Mouse (Mus musculus) cortical plate, adult 2 months (tissue): ENCODE results near the gene Tmem87b. TPM values are rescaled to one million over a fixed set of nuclear protein-coding genes. Genes with fewer than 3 reads are reported as not detected.
A peak's percentile ranks its signal among the peaks of the same experiment; 100 is the strongest.

Experiments
- H3K27ac ChIP-seq: fragments of 200-500 bp; 2 replicates; pipeline ENCODE4 v1.5.1; 2012; ENCODE audit warnings: low read length, control low read depth, inconsistent platforms; ENCODE audit not compliant: insufficient read depth
- H3K4me1 ChIP-seq: fragments of 200-500 bp; 2 replicates; pipeline ENCODE4 v1.6.1; 2011; ENCODE audit warnings: low read length; ENCODE audit not compliant: control insufficient read depth, insufficient read depth
- H3K4me3 ChIP-seq: fragments of 200-500 bp; 2 replicates; pipeline ENCODE4 v1.5.1; 2011; ENCODE audit warnings: mild to moderate bottlenecking, low read length, control low read depth; ENCODE audit not compliant: insufficient read depth
- CTCF ChIP-seq: fragments of 200-500 bp; IDR thresholded peaks from 2 replicates; pipeline ENCODE4 v1.5.1; 2011; ENCODE audit warnings: mild to moderate bottlenecking, control low read depth, low read length; ENCODE audit not compliant: insufficient read depth; ENCODE audit errors: extremely low read depth
- POLR2A ChIP-seq: fragments of 200-500 bp; IDR thresholded peaks from 2 replicates; pipeline ENCODE4 v1.6.1; 2011; ENCODE audit warnings: mild to moderate bottlenecking, low read length, control low read depth; ENCODE audit not compliant: insufficient read depth; ENCODE audit errors: extremely low read depth
- polyA plus RNA-seq: library from polyadenylated mRNA; depleted of rRNA; stranded (reverse); fragments of >200 nt; gene quantifications from 2 replicates; pipeline ENCODE4 v1.2.3, GENCODE M21; 2012; rRNA removed

Gene Tmem87b
- polyA plus RNA-seq: 26.4 and 27.9 TPM in 2 replicates

DNA sequence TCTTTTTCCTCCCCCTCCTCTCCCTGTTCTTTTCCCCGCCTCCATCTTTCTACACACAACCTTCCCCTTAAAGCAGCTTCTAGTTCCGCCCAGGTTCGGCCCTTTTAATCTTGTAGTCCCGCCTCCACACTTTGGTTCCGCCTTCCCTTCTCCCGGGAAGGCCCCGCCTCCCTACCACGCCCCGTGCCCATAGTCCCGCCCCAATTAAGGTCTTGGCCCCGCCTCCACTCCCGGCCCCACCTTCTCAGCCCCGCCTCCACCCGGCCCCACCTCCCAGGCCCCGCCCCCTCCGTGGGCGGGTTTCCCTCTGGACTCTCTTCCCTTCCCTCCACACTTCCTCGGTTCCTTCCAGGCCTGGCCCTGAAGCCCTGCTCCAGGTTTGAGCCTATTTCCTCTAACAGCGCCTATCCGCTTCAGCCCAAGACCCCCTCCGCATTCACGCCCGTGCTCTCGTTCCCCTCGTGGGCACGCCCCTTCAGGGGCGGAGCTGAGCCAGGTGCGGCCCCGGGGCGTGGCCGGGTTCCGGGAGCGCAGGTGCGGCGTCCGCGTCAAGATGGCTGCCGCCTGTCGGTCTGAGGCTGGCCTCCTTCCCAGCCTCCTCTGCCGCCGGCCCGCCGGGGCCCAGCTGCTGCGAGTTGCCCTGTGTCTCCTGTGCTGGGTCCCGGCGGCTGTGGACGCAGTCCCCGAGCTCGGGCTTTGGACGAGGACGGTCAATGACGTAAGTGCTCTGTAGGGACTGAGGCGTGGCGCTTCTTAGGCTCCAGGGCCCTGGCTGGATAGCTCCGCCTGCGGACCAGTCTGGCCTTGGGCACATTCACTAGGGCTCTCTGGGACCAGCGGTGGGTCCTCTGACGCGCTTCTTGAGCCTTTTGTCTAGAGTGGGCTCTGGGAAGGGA, at the start of gene Tmem87b:
TSS of gene Tmem87b (plus strand) at position 333 of the 896 bp plus-strand sequence.
- TF ChIP-seq POLR2A: peak; percentile 63
- TF ChIP-seq CTCF: no peak
- Histone ChIP-seq H3K27ac (peak within 1 kb of the TSS; percentile 29), H3K4me1 (no peaks in the 10 kb centered on the region), H3K4me3 (peak within 1 kb of the TSS; percentile 90)

DNA sequence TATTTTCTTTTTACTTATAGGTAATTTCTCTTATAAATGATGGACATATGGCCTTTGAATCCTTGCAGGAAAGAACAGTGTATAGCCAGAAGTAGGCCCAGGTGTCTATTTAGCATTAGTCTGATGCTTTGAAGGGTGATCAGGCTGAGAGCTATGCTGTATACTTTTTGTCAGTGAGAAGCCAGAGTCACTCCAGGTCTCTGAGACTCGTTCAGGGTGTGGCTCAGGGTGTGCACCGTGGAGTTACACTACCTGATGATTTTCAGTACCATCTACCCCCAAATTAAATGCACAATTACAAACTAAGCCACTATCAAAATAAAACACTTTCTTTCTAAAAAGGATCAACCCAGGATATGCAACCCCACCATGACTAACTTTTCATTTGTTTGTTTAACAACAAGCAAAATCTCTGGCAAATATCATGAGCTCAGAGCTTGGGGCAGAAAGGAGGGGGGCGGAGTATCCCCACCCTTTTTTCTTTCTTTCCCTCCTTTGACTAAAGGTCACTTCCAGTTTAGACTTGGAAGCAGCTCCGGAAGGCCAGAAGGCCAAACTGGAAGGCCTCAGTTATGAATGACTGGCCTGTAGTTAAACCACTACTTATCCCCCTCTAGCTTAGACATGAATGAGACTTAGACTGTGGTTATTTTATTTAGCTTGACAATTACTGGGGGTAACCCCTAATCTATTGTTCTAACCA, 49.2 kb upstream of the Tmem87b start:
- H3K27ac ChIP-seq: no peak overlapping the region
- H3K4me1 ChIP-seq: no peaks in the 10 kb centered on the region
- TF ChIP-seq CTCF (no peak), POLR2A (no peak)
- H3K4me3 ChIP-seq: no peak overlapping the region

DNA sequence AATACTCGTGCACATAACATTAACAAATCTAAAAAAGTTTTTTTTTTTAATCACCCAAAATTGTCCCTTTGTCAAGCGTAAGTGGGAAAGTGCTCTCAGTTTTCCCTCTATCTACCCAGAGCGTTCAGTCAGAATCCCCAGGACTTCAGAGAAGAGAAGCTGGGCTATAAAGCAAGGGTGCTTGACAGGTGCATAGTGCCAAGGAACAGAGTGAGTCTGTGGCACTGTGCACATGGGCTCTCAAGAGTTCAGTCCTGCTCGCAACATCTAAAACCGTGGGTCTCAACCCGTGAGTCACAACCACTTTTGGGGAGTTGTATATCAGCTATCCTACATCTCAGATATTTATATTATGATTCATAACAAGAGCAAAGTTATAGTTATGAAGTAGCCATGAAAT, 47.4 kb upstream of the Tmem87b start:
- Histone ChIP-seq H3K27ac (no peak overlapping the region), H3K4me1 (no peaks in the 10 kb centered on the region), H3K4me3 (no peak overlapping the region)
- TF ChIP-seq CTCF: no peak
- TF ChIP-seq POLR2A: no peak

DNA sequence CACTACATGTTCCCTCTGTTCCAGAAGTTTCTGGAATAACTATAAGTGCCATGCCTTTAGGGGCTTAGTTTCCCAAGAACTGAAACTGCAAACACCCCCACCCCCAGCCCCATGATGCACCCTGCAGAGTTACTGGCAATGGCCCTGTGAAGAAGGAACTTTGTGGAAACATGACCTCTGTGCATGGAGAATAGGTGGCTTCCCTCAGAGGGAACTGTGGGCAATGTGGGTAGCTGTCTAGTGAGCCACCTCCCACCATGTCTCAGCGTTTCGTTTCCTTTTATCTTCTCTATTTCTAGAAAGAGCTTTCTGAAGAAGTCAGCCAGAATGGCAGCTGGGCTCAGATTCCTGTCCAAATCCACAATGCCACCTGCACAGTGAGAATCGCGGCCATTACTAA, 46.9 kb upstream of the Tmem87b start:
- TF ChIP-seq POLR2A (no peak), CTCF (no peak)
- Histone ChIP-seq H3K27ac (no peak overlapping the region), H3K4me3 (no peak overlapping the region), H3K4me1 (no peaks in the 10 kb centered on the region)

DNA sequence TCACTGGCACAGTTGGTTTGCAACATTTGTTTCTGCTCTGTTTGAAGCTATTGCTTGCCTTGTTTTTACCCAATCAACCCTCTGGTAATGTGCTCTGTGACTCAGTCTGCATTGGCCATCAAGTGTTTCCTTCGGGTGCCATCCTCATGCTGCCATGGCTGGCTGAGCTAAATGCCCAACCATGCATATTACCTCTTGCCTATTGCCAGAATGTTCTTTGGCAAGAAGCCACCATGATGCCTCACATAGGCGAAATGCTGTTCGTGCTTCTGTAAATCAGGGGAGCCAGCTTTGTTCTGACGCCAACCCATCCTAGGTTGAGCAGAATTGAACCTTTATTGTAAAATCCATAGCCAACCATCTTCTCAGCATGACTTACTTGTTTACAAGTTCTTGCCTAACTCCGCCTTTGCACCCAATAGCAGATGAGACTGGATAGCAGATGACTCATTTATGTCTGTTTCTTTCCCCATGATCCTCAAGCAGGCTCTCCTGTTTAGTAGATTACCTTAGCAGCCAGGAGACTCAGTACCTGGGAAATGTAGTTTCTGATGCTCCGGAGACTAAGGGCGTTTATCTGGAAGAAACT, 46.1 kb upstream of the Tmem87b start:
- H3K4me1 ChIP-seq: no peaks in the 10 kb centered on the region
- no peak for TF ChIP-seq CTCF
- no peak for TF ChIP-seq POLR2A
- H3K4me3 ChIP-seq: no peak overlapping the region
- no peak overlapping the region for H3K27ac ChIP-seq

DNA sequence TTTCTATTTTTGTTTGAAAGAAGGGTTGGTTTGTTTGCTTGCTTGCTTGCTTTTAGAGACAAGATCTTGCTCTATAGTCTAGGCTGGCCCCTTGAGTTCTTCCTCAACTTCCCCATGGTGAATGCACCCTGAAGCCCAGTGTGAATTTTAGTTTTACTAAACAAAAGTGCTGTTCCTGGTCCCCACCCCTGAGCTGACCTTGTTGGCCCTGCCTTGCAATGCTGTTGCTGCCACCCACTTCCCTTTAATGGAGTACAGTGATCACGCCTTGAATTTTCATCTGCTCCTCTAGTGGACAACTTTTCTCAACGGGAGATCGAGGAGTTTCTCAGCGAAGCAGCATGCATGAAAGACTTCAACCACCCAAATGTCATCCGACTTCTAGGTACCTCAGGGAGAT, 35.7 kb upstream of the Tmem87b start:
- Histone ChIP-seq H3K4me3 (no peak overlapping the region), H3K27ac (no peak overlapping the region), H3K4me1 (no peaks in the 10 kb centered on the region)
- TF ChIP-seq CTCF (no peak), POLR2A (no peak)

DNA sequence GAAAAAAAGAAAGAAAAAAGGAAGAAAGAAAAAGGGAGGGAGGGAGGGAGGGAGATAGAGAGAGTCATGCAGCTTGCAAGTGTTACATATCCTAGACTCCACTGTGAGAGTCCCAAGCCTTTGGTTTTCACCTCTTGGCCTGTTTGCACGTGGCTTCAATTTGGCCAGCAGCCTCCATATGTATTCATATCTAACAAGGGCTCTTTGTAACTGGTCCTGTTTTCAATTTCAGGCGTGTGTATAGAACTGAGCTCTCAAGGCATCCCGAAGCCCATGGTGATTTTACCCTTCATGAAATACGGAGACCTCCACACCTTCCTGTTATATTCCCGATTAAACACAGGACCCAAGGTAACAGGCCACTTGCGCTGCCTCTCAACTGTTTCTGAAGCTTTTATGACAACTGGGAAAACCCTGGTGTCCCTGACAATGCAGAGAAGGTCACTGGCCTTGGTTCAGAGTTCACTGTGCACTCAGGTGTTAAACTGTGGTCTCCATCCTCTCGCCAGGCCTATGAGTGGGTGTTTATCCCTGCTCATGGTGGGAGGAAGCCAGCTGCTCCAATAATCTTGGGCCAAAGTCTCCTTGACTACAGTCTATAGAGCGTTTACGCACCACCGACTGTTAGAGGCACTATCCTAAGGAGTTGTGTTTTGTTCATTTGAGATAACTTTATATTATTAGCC, 34.1 kb upstream of the Tmem87b start:
- Histone ChIP-seq H3K4me3 (no peak overlapping the region), H3K27ac (no peak overlapping the region), H3K4me1 (no peaks in the 10 kb centered on the region)
- no peak for TF ChIP-seq CTCF
- TF ChIP-seq POLR2A: no peak

DNA sequence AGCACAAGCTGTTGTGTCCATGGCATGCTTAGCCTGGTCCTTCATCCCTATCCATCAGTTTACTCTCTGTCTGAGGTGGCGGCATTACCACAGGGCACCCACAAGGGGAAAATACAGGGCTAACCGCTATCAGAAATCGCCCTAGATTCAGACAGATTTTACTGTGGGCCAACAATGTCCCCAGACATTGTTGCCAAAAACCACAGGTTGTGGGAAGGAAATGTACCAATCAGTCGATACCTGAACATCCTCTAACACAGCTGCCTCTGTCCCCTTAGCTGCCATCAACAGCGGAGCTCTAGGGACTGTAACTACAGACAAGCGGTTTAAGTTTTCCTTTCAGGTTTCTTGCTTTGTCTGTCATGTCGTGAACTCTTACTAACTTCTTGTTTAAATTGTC, 33.1 kb upstream of the Tmem87b start:
- H3K27ac ChIP-seq: no peak overlapping the region
- H3K4me1 ChIP-seq: no peaks in the 10 kb centered on the region
- no peak for TF ChIP-seq CTCF
- no peak for TF ChIP-seq POLR2A
- H3K4me3 ChIP-seq: no peak overlapping the region

DNA sequence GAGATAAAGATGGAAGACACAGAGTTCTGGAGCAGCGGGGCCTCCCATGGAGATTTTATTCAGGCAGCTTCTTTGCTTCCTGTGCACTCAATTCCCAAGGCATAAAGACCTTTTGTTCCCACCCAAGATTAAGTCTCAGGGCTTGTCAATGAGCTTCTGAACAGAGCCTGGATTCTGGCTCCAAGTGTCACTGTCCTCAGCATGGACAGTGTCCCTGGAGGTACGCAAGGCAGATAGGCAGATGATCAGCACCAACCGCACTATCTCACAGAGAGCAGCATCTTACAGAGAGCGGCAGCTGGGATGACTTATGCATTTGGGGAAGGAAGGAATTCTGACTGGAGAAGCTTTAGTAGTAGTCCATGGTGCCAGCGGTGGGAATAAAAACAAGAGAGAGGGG, 31.6 kb upstream of the Tmem87b start:
- Histone ChIP-seq H3K27ac (no peak overlapping the region), H3K4me3 (no peak overlapping the region), H3K4me1 (no peaks in the 10 kb centered on the region)
- TF ChIP-seq CTCF (no peak), POLR2A (no peak)

DNA sequence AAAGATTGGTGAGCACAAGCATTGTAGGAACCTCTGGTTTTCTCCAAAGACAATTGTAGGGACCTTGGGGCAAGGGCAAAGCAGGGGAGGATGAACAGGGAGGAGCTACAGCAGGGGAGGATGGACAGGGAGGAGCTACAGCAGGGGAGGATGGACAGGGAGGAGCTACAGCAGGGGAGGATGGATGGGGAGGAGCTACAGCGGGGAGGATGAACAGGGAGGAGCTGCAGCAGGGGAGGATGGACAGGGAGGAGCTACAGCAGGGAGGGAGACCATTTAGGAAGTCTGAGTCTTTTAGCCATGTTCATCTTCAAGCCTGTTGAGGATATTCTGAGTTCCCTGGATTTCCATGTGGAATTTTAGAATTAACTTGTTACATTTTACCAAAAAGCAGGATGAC, 31.1 kb upstream of the Tmem87b start:
- TF ChIP-seq POLR2A: no peak
- TF ChIP-seq CTCF: no peak
- H3K4me1 ChIP-seq: no peaks in the 10 kb centered on the region
- H3K4me3 ChIP-seq: no peak overlapping the region
- H3K27ac ChIP-seq: no peak overlapping the region
